Mouse (Mus musculus): Measurements from ENCODE around the gene Pomp.

DNA sequence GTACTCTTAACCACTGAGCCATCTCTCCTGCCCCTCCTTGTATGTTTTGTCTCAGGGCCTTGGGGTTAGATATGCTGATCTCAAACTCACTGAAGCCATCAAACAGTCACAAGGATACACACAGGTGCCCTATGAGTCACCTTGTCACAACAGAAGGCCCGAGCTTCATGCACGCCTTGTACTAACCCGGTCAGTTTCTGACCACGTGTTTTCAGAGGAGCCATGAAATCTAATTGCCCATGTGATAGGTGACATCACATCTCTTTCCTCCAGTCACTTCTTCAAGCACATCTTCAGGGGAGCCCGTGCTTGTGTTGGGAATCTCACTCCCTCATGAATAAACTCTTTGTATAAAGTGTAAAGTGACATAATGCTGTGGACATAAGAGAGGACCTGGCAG is 64.4 kb downstream of the Pomp start:
- TF ChIP-seq POLR2A (IDR thresholded peaks at IDR 0.05; ENCODE audit: insufficient read length, low read depth) (no peak), MYOD1 (IDR thresholded peaks at IDR 0.05; ENCODE audit: control insufficient read depth in 1 of 3, insufficient read length in 2 of 3, low read depth in 2 of 3) (no peak), MAX (IDR thresholded peaks at IDR 0.05; ENCODE audit: low read depth) (no peak), CEBPB (IDR thresholded peaks at IDR 0.05; ENCODE audit: insufficient read depth, poor library complexity, severe bottlenecking) (no peak), E2F4 (IDR thresholded peaks at IDR 0.05; ENCODE audit: insufficient read depth) (no peak), SRF (IDR thresholded peaks at IDR 0.05; ENCODE audit: control insufficient read depth, insufficient read length, low read depth) (no peak), USF1 (IDR thresholded peaks at IDR 0.05; ENCODE audit: low read depth) (no peak), POLR2AphosphoS2 (IDR thresholded peaks at IDR 0.05; ENCODE audit: insufficient read length, low read depth) (no peak), REST (IDR thresholded peaks at IDR 0.05; ENCODE audit: insufficient read depth, insufficient read length) (no peak), TCF3 (IDR thresholded peaks at IDR 0.05; ENCODE audit: insufficient read length, low read depth) (no peak), TCF12 (IDR thresholded peaks at IDR 0.05; ENCODE audit: insufficient read depth, poor library complexity, severe bottlenecking) (no peak), MYOG (IDR thresholded peaks at IDR 0.05; ENCODE audit: control insufficient read depth in 1 of 3, insufficient read depth in 1 of 3, insufficient read length in 2 of 3, low read depth in 2 of 3) (no peak)
